ENCODE assay signal across 16 mouse cellular contexts in the genomic region with DNA sequence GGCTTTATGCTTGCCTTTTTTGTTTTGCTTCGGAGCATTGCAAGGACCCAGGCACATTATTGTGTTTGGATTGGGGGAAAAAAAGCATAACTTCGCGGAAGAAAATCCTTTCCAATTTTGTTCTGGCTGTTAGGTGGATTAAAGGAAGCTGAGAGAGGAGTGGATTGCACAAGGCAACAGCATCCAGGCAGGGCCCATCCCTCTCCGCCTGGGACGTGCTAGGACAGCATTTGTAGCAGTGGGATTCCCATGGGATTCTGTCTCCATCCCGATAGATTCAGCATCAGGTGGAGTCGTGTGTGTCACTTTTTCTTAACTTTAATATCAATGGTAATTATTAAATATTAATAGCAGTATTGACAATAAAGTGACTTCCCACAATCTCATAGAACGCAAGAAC.
"Had no signal": no experiment of that assay in that cellular context is flagged by ENCODE, and none has a peak within 500 bp of the region (broad histone marks: within the 10 kb centered on the region; RNA-seq: fewer than 3 reads in every experiment).

No protein-coding gene starts in this region.

- H3K27me3 ChIP-seq: limb, embryonic 15.5 days; liver, embryonic 13.5 days; lung, embryonic 15.5 days; megakaryocyte, embryonic 14.5 days; stomach, embryonic 15.5 days had no signal

- DNase-seq: kidney, postnatal 36 days; layer of hippocampus, adult 9-11 months; layer of hippocampus, postnatal 36 days; liver, embryonic 13.5 days; liver, postnatal 0 days; lung, postnatal 14 days; right cerebral cortex, postnatal 14 days; thymus, adult 2 months; thymus, postnatal 25 days had no signal

- H3K4me1 ChIP-seq: liver, embryonic 13.5 days; megakaryocyte, embryonic 14.5 days; stomach, embryonic 15.5 days had no signal

- ATAC-seq: liver, postnatal 0 days had no signal

- H3K4me2 ChIP-seq: limb, embryonic 15.5 days; liver, embryonic 13.5 days; lung, embryonic 15.5 days; midbrain, embryonic 11.5 days; stomach, embryonic 15.5 days had no signal

- H3K9me3 ChIP-seq: limb, embryonic 15.5 days; liver, embryonic 13.5 days; lung, embryonic 15.5 days; megakaryocyte, embryonic 14.5 days; stomach, embryonic 15.5 days had no signal

- H3K27ac ChIP-seq: kidney, postnatal 0 days; limb, embryonic 15.5 days; liver, embryonic 13.5 days; lung, embryonic 15.5 days; macrophage; stomach, embryonic 15.5 days had no signal

- H3K4me3 ChIP-seq: limb, embryonic 15.5 days; liver, embryonic 13.5 days; lung, embryonic 15.5 days; megakaryocyte, embryonic 14.5 days; stomach, embryonic 15.5 days had no signal

- H3K9ac ChIP-seq: limb, embryonic 15.5 days; liver, embryonic 13.5 days; liver, postnatal 0 days; lung, embryonic 15.5 days; stomach, embryonic 15.5 days had no signal

- H3K36me3 ChIP-seq: limb, embryonic 15.5 days; liver, embryonic 13.5 days; lung, embryonic 15.5 days; stomach, embryonic 15.5 days had no signal
